Mouse (Mus musculus): Measurements from ENCODE around the gene Pde11a.
"Not testable (repeated sequence)": the region's sequence is repeated elsewhere in the genome, so short reads cannot be mapped to it uniquely, and the experiment has no call there.

Pde11a gene

DNA sequence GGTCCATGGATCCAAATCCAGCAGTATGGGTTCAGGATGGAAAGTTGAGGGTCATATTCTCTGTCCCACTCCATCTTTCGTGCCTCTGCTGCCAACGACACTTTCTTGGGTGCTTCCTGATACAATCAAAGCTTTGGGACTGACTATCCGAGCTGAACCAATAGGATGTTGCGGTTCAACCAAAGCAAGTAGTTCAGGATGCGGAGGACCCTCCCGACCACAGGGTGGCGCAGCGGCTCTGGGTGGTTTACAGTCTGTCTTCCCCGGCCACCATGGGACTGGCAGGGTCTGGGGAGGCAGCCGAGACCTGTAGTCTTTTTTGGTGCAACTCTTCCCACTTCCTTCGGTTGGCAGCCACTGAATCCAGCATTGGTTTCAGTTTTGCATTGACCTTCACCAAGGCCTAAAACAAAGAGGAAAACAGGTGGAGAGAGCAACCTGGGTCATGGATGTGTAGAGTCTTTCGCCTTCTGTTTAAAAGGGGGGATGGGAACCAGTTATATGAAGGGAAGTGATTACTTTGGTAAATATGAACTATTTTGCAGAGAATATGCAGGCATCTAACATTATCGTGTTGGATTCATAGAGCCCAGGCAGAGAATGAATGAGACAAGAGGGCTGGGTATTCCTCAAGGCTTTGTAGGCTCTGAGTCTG is 347.6 kb downstream of the Pde11a start:
- DNase-seq (ENCODE audit: low spot score in 2 of 2): peak; percentile 50 to 74

DNA sequence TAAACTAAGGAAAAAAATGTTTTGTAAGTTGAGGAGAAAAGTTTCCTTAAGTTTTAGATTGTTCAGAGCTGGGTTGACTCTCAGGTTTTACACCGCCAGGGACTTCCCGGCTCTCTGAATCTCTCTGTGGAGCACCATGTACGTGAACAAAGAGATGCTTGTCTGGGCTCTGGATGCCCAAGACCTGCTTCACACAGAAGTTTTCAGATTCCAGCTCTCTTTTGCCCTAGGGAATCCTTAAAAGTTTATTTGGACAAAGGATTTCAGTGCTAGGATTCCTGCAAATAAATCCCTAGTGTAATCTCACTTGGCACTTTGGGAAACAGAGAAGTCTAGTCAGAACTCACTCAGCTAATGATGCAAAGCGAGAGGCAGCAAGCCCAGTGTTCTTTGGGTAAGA is 348.9 kb downstream of the Pde11a start:
- no peak for DNase-seq (ENCODE audit: low spot score in 2 of 2)

- DNase-seq (ENCODE audit: low spot score in 2 of 2): no peak
These were observed 349.7 kb downstream of the Pde11a start for GRCm38 (mm10) chr2:75988779-75989363.

- no peak for DNase-seq (ENCODE audit: low spot score in 2 of 2)
These were observed 350.2 kb downstream of the Pde11a start for GRCm38 (mm10) chr2:75988378-75988777.

GRCm38 (mm10) chr2:75987739-75988138 is 350.8 kb downstream of the Pde11a start:
- DNase-seq (ENCODE audit: low spot score in 2 of 2): no peak

GRCm38 (mm10) chr2:75985124-75985523 is 353.4 kb downstream of the Pde11a start:
- peak; percentile 83 to 86 for DNase-seq (ENCODE audit: low spot score in 2 of 2)

GRCm38 (mm10) chr2:75983847-75984246 is 354.7 kb downstream of the Pde11a start:
- no peak for DNase-seq (ENCODE audit: low spot score in 2 of 2)

DNA sequence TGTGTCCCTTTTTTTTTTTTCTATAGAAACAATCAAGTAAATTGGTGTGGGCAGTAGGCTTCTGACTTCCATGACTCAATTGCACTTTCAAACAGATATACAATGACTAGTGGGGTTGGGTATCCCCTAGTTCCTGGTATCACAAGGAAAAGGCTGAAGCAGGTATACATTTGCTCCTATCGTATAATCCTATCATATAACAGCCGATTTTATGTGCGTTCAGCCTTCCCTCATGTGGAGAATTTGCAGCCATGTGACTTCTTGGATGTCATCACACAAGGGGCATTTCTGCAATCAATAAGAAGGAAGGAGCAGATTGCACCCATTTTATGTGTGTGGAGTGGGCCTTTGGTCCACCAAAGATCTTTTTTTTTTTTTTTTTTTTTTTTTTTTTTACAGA is 355.5 kb downstream of the Pde11a start:
- DNase-seq (ENCODE audit: low spot score in 2 of 2): no peak

DNA sequence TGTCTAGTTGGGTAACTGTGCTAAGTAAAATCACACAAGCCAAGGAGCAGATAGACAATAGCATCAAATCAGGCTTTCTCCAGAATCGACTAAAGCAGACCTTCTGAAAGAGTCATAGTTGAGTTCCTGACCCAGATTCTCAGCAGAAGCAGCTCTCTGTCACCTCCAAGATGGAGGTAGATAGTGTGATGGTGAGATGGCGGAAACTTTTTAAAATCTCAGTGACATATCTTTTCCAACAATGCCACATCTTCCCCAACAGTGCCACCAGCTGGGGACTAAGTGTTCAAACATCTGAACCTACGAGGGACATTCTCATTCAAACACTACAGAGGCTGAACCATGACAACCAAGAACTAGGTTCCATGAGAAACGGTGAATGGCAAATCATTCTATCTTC is 355.9 kb downstream of the Pde11a start:
- no peak for DNase-seq (ENCODE audit: low spot score in 2 of 2)

DNA sequence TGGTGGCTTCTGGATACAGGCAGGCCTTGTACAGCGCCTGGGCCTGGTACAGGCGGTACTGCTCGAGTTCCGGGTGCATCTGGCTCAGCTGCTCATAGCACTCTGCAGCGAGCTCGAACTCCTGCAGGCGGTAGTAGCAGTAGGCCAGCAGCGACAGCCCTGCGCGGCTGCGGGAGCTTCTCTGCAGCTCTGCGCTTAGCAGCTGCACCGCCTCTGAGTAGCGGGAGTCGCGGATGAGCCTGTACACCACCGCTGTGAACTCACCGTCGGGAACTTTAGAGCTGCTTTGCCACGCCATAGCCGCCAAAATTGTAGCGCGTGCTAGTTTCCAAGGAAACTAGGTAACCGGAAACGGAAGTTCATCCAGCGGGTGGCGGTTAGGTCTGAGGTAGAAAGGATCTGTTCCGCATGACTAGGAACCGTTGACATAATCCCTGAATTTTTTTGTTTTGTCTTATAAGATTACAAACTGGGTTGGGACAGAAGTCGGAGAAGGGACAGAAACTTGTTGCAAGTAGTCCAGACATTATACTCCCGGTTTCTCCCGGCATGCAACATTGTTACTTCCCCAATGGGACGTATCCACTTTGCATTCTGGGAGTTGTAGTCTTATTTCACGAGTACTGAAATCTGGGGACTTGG is 357.0 kb downstream of the Pde11a start, which contains the start of gene Ttc30a1:
TSS of gene Ttc30a1 (minus strand) at position 528 of the 642 bp plus-strand sequence.
- peak; percentile 83 to 88 for DNase-seq (ENCODE audit: low spot score in 2 of 2)

- not testable (repeated sequence) for DNase-seq (ENCODE audit: low spot score in 2 of 2)
These were observed 357.6 kb downstream of the Pde11a start for GRCm38 (mm10) chr2:75980933-75981439.

DNA sequence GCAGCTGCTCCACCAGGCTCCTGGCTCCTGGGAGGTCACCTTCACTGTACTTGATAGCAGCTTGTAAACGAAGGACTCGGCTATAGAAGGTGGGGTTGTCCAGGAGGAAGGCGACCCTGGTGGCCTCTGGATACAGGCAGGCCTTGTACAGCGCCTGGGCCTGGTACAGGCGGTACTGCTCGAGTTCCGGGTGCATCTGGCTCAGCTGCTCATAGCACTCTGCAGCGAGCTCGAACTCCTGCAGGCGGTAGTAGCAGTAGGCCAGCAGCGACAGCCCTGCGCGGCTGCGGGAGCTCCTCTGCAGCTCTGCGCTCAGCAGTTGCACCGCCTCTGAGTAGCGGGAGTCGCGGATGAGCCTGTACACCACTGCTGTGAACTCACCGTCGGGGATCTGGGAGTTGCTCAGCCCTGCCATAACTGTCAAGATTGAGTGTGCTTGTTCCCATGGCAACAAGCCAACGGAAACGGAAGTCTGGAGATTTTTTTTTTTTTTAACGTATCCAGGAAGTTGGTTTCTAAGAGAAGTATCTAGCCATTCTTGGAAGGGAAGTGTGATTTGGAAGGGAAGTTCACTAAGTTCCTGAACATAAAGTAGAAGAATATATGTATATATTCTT is 360.7 kb downstream of the Pde11a start, which contains the start of gene Ttc30a2:
TSS of gene Ttc30a2 (minus strand) at position 419 of the 617 bp plus-strand sequence.
- DNase-seq (ENCODE audit: low spot score in 2 of 2): peak; percentile 45 to 55

GRCm38 (mm10) chr2:75976070-75976469 is 362.5 kb downstream of the Pde11a start:
- DNase-seq (ENCODE audit: low spot score in 2 of 2): not testable (repeated sequence)

- no peak for DNase-seq (ENCODE audit: low spot score in 2 of 2)
These were observed 364.4 kb downstream of the Pde11a start for GRCm38 (mm10) chr2:75974131-75974530.

DNA sequence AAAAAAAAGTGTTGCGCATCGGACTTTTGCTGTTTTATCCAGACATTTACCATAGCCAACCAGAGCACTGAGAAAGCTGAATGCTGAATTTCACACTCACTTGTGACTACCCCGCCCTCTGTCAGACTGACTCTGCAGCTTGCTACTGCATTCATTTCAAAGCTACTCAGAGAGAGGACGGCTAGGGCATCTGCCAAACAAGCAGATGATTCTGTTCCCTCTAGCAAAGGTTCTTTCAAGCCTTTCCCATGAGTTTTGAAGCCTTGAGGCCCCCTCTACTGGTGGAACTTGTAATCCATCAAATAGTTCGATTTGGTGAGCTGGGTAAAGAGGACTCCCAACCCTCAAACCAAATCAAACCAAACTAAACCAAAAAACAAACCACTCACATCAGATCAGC is 373.6 kb downstream of the Pde11a start:
- DNase-seq (ENCODE audit: low spot score in 2 of 2): peak; percentile 84 to 87

DNA sequence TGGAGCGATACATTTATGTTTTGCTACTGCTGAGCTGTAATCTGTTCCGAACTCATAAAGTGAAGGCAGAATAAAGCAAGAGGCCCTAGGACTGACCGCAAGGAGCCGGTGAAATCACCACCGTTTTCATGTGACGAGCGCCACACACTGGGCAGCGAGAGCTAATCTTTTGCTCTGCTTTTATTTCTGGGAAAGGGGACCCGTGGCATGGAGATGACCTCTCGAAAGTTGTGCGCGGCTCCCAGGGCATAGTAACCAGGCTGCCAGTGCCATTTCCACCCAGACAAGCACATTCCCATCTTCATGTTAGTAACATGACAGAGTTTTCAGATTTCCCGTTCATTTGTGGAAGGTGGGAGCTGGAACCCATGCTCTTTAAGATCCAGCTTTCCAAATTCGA is 374.1 kb downstream of the Pde11a start:
- DNase-seq (ENCODE audit: low spot score in 2 of 2): peak; percentile 55 to 67

DNA sequence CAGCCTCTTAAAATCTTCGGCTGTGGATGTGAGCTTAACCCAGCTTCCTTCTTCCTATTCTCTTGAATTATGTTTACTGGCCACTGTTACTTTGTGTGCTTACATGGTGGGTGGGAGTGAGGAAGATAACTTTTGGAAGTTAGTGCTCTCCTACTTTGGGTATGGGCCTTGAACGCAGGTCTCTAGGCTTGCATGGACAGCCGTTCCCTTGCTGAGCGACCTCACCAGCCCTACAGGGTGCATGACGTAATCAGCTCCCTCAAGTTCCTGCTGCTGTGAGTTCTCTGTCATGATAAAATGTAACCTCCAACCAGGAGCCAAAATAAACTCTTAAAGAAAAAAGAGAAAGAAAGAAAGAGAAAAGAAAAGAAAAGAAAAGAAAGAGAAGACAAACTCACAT is 374.5 kb downstream of the Pde11a start:
- no peak for DNase-seq (ENCODE audit: low spot score in 2 of 2)

GRCm38 (mm10) chr2:75963211-75963840 is 375.2 kb downstream of the Pde11a start:
- DNase-seq (ENCODE audit: low spot score in 2 of 2): no peak

DNA sequence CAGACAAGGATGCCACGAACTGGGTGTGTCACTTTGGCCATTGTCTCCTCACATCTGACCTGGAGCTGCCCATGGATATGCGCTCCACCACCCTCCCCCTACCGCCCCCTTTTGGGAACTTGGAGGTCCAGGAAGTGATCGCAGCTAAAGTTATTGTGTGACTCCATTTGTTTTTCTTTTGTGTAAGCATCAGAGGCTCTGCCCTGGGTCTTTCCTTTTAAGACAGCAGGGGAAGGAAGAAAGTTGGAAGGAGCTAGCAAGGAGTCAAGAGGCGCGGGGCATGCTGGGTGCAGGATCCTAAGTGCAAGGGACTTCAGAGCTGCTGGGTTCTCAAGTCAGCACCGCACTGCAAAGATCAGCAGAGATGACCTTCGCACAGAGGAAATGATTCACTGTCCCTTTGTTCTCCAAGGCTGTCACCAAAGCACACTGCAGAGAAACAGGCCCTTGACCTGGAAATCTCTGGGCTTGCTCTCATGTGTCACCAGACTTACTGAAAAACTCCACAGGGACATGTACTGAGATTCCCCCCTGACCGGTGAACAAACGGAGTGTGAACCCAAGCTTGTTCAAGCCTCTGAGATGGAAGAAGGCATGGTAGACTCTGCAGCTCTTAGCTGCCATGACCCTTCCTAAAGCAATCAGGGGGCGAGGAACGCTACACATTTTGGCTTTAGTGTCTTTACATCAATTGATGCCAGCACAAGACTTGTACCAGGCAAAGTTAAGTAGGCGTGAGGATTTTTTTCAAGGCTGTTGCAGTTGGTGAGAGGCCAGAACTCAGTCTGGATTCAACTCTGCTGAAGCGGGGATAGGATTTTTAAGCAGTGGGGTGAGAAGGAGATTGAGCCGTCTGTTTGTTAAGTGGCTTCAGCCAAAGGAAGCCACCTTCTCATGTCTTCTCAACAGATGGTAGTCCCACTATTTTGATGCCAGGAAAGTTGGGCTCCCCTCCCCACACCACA is 377.9 kb downstream of the Pde11a start:
- DNase-seq (ENCODE audit: low spot score in 2 of 2): peak in 1 of 2 experiments; percentile 56

DNA sequence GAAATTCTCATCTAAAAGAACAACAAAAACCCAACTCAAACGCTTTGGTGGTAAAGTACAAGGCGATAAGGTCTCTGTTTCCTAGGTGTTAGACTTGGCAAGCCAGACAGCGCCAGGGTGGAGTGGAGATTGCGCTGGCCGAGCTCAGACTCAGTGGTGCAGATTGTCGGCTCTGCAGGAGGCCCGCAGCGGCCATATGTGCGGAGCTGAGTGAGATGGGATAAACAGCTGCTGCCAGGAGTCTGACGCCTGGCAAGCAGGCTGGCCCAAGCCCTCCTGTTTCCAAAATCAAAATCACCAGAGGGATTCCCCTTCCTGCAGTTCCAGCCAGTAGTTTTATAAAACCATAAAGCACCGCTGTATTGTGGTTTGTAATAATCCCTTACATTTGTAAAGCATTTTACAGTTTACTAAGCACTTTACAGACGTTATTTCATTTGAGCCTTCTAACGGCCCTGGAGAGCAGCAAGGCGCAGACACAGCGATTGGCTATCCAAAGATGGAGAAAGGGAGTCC is 378.7 kb downstream of the Pde11a start:
- DNase-seq (ENCODE audit: low spot score in 2 of 2): peak; percentile 41 to 54
